Mouse (Mus musculus): ENCODE measurements around the gene Rnf145. TPM values are rescaled to one million over a fixed set of nuclear protein-coding genes. Genes with fewer than 3 reads are reported as not detected.

Gene Rnf145
- polyA plus RNA-seq, 1 experiment from 2014 or later: 114 TPM

DNA sequence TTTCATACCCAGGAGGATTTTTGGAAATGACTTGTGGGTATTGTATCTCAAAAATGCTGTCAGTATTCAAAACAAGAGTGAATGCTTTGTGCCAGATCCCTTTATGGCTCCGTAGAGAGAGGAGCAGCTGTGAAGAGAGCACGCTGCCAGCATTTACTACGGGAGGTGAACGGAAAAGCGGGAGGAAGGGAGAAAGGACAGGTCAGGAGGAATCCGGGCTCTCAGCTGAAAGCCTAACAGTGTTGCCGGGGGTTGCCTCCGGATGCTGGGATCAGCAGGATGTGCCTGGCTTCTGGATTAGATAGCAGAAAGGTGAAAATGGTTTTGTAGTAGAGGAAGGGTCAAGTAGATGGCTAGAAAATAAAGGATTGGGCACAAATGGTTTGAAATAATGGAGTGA is 11.6 kb downstream of the Rnf145 start:
- Histone ChIP-seq H3K27me3 (ENCODE audit: control insufficient read depth, insufficient read depth, low read length) (no peaks in the 10 kb centered on the region), H3K4me2 (ENCODE audit: low read depth, low read length) (no peak overlapping the region; the same call in 1 of the 2 replicates), H3K9ac (replicated peaks; ENCODE audit: low read depth, low read length) (no peak overlapping the region), H3K27ac (ENCODE audit: low read depth, low read length) (peak overlapping the region; percentile 10; the same call in 1 of the 2 replicates), H3K36me3 (ENCODE audit: control insufficient read depth, insufficient read depth, low read length) (peaks cover 36% of the 10 kb centered on the region), H3K4me3 (ENCODE audit: low read depth, low read length) (no peak overlapping the region), H3K9me3 (ENCODE audit: control insufficient read depth, low read length) (no peaks in the 10 kb centered on the region), H3K4me1 (ENCODE audit: control insufficient read depth, insufficient read depth, low read length) (peaks cover 8% of the 10 kb centered on the region)
- ATAC-seq (ENCODE audit: low read depth): no peak
- 36% methylated on average over 8 of the region's 8 CpGs for WGBS

DNA sequence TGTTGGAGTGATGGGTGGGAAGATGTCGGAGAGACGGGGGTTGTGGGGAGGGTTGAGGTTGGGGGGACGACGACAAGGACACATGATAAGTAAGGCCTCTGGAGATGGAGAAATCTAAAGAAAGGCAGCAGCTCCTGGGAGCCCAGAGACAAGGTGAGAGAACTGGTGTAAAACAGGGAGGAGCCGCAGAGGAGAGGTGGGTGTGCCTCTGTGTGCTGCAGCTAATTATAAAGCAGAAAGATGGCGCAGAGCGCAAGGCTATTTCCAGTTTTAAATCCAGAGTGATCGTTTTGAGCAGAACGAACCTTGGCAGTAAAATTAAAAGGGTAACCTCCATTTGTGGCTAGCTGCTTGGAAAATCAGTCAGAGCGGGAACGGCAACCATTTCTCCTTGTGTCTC is 12.1 kb downstream of the Rnf145 start:
- H3K36me3 ChIP-seq (ENCODE audit: control insufficient read depth, insufficient read depth, low read length): peaks cover 36% of the 10 kb centered on the region
- H3K4me1 ChIP-seq (ENCODE audit: control insufficient read depth, insufficient read depth, low read length): peaks cover 8% of the 10 kb centered on the region
- no peaks in the 10 kb centered on the region for H3K27me3 ChIP-seq (ENCODE audit: control insufficient read depth, insufficient read depth, low read length)
- no peak overlapping the region for H3K27ac ChIP-seq (ENCODE audit: low read depth, low read length)
- H3K4me3 ChIP-seq (ENCODE audit: low read depth, low read length): no peak overlapping the region
- no peak overlapping the region; the same call in 1 of the 2 replicates for H3K4me2 ChIP-seq (ENCODE audit: low read depth, low read length)
- ATAC-seq (ENCODE audit: low read depth): no peak; the same call in 1 of the 2 replicates
- WGBS: 84% methylated on average over 11 of the region's 11 CpGs
- no peak overlapping the region for H3K9ac ChIP-seq (replicated peaks; ENCODE audit: low read depth, low read length)
- no peaks in the 10 kb centered on the region for H3K9me3 ChIP-seq (ENCODE audit: control insufficient read depth, low read length)

DNA sequence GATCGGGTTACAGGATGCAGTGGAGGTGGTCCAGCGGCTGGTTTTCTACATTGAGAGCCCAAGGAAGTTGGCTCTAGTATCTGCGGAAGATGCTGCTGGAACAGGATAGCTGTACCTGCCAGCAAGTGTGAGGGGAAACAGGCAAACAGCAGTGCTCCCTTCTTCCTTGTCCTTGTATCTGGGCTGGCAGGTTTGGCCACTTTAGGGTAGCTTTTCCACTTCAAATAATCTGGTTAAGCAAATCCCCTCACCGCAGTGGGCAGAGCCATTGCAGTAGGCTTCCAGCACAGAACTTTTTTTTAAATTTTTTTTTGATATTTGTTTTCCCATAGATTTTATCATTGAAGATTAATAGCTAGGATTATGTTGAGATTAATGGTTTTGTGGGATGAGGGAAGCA is 12.9 kb downstream of the Rnf145 start:
- Histone ChIP-seq H3K4me2 (ENCODE audit: low read depth, low read length) (no peak overlapping the region), H3K27me3 (ENCODE audit: control insufficient read depth, insufficient read depth, low read length) (no peaks in the 10 kb centered on the region), H3K9me3 (ENCODE audit: control insufficient read depth, low read length) (no peaks in the 10 kb centered on the region), H3K4me1 (ENCODE audit: control insufficient read depth, insufficient read depth, low read length) (peaks cover 8% of the 10 kb centered on the region), H3K36me3 (ENCODE audit: control insufficient read depth, insufficient read depth, low read length) (peaks cover 30% of the 10 kb centered on the region), H3K4me3 (ENCODE audit: low read depth, low read length) (no peak overlapping the region), H3K27ac (ENCODE audit: low read depth, low read length) (no peak overlapping the region), H3K9ac (replicated peaks; ENCODE audit: low read depth, low read length) (no peak overlapping the region)
- no peak for ATAC-seq (ENCODE audit: low read depth)
- 95% methylated on average over 4 of the region's 4 CpGs for WGBS

DNA sequence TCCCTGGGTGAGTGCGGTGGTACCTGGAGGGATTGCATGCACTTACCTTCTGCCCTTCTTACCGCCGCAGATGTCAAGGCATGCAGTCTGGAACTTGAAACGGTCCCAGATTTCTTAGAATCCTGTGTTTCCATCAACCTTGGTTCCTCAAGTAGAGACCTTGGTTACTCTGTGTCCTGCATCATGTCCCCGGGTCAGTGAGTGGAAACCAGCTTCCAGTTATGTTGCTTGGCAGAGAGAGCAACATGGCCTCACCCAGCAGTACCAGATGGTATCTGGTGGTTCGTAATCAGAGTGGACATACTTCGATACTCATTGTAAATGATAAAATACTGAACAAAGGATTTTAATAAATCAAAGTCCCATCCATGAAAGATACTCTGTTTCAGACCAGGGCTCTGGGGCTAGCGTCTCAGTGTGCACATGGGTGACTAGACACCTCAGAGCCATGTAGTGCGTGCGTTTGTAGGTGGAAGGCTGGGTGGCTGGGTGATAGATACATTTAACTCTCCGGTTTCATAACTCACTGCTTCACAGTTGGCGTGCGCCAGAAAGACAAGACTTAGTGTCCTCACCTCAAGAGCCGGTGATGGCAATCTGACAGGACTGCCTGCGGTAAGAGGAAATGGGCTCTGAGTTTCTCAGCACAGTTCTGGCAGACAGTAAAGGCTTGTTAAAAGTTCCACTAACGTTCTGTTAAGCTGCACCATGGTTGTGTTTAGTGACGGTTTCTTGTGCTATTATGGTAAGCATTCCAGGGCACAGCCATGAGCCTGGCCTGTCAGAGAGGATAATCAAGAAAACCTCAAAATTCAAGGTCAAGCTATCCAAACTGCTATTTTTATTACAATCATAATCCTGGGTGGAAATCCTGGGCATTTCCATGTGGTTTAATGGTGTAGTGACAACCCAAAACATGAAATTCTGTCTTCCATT is 14.3 kb downstream of the Rnf145 start:
- no peak overlapping the region for H3K4me2 ChIP-seq (ENCODE audit: low read depth, low read length)
- H3K27me3 ChIP-seq (ENCODE audit: control insufficient read depth, insufficient read depth, low read length): no peaks in the 10 kb centered on the region
- 94% methylated on average over 17 of the region's 17 CpGs for WGBS
- H3K36me3 ChIP-seq (ENCODE audit: control insufficient read depth, insufficient read depth, low read length): peaks cover 28% of the 10 kb centered on the region
- H3K4me3 ChIP-seq (ENCODE audit: low read depth, low read length): no peak overlapping the region
- no peaks in the 10 kb centered on the region for H3K9me3 ChIP-seq (ENCODE audit: control insufficient read depth, low read length)
- peaks cover 8% of the 10 kb centered on the region for H3K4me1 ChIP-seq (ENCODE audit: control insufficient read depth, insufficient read depth, low read length)
- no peak overlapping the region for H3K9ac ChIP-seq (replicated peaks; ENCODE audit: low read depth, low read length)
- ATAC-seq (ENCODE audit: low read depth): no peak
- no peak overlapping the region for H3K27ac ChIP-seq (ENCODE audit: low read depth, low read length)

DNA sequence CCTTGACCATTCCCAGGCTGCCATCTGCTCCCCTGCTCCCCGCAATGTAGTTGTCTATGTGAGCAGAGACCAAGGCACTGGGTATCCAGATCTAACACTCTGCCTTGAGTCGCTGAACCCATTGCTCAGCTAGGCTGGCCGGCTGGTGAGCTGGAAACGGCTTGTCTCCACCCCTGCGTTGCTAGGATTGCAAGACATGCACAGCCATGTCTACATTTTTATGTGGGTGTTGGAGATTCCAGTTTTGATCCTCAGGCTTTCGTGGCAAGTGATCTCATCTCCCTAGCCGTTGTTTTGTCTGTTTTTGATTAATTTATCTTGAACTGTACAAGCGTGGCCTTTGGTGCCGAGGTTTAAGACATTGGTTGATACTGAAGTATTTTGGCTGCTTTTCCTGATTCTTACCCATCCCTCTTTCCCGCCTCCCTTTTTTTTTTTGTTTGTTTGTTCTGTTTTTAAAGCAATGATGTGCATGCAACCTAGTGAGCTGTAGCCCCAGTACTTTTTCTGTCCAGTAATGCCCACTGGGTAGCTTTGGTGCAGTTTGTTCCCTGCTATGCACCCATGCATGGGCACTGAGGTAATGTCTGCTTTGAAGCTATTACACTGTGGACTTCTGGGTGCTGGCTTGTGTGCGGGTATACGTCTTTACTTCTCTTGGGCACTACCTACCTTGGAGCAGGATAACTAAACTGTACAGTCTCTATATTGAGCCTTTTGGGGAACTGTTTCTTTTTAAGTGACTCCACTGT is 16.4 kb downstream of the Rnf145 start:
- H3K9ac ChIP-seq (replicated peaks; ENCODE audit: low read depth, low read length): no peak overlapping the region
- WGBS: 91% methylated on average over 12 of the region's 12 CpGs
- H3K27me3 ChIP-seq (ENCODE audit: control insufficient read depth, insufficient read depth, low read length): no peaks in the 10 kb centered on the region
- no peaks in the 10 kb centered on the region for H3K9me3 ChIP-seq (ENCODE audit: control insufficient read depth, low read length)
- H3K4me3 ChIP-seq (ENCODE audit: low read depth, low read length): no peak overlapping the region
- H3K36me3 ChIP-seq (ENCODE audit: control insufficient read depth, insufficient read depth, low read length): peaks cover 19% of the 10 kb centered on the region; the same call in 1 of the 2 replicates
- no peak overlapping the region for H3K4me2 ChIP-seq (ENCODE audit: low read depth, low read length)
- no peak overlapping the region for H3K27ac ChIP-seq (ENCODE audit: low read depth, low read length)
- ATAC-seq (ENCODE audit: low read depth): no peak
- H3K4me1 ChIP-seq (ENCODE audit: control insufficient read depth, insufficient read depth, low read length): peaks cover 4% of the 10 kb centered on the region

DNA sequence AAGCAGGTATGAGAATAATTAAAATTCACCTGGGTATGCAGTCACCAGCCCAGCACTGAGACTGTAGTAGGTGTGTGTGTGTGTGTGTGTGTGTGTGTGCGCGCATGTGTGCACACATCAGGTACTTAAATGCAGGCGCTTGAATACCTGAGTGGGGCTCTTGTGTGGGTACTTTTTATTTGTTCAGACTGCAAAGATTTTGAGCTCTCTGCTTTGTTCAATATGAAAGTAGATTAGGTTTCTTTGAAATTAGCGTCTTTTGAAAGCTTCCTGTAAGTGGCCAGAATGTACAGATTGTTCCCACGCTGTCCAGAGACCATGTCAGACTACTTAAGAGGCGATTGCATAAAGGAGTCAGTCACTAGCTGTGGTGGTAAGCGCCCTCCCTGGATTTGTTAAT is 18.6 kb downstream of the Rnf145 start:
- Histone ChIP-seq H3K4me2 (ENCODE audit: low read depth, low read length) (no peak overlapping the region), H3K36me3 (ENCODE audit: control insufficient read depth, insufficient read depth, low read length) (peaks cover 13% of the 10 kb centered on the region; the same call in 1 of the 2 replicates), H3K27me3 (ENCODE audit: control insufficient read depth, insufficient read depth, low read length) (no peaks in the 10 kb centered on the region), H3K4me3 (ENCODE audit: low read depth, low read length) (no peak overlapping the region), H3K4me1 (ENCODE audit: control insufficient read depth, insufficient read depth, low read length) (no peaks in the 10 kb centered on the region), H3K9me3 (ENCODE audit: control insufficient read depth, low read length) (no peaks in the 10 kb centered on the region), H3K27ac (ENCODE audit: low read depth, low read length) (no peak overlapping the region), H3K9ac (replicated peaks; ENCODE audit: low read depth, low read length) (no peak overlapping the region)
- 95% methylated on average over 7 of the region's 7 CpGs for WGBS
- ATAC-seq (ENCODE audit: low read depth): no peak

DNA sequence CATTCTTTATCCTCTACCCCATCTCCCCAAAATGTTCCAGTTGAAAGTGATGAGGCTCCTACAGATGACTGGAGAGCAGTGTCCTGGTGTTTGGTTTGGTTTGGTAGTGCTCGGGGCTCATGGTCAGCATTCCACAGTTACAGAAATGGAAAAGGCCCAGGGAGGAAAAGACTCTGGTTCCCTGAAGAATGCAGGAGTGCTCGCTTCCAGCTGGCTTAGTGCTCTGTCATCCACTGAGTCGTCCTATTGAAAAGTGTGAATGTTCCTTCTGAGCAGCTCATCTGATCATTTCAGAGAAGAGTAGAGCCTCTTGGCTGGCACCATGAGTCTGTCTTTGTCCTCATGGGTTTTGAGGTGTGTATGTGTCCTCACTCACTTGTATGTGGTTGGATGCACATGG is 19.3 kb downstream of the Rnf145 start:
- H3K36me3 ChIP-seq (ENCODE audit: control insufficient read depth, insufficient read depth, low read length): peaks cover 13% of the 10 kb centered on the region; the same call in 1 of the 2 replicates
- H3K9ac ChIP-seq (replicated peaks; ENCODE audit: low read depth, low read length): no peak overlapping the region
- no peaks in the 10 kb centered on the region for H3K4me1 ChIP-seq (ENCODE audit: control insufficient read depth, insufficient read depth, low read length)
- no peaks in the 10 kb centered on the region for H3K27me3 ChIP-seq (ENCODE audit: control insufficient read depth, insufficient read depth, low read length)
- no peak overlapping the region for H3K4me2 ChIP-seq (ENCODE audit: low read depth, low read length)
- no peak overlapping the region for H3K4me3 ChIP-seq (ENCODE audit: low read depth, low read length)
- WGBS: 89% methylated on average over 3 of the region's 3 CpGs
- H3K9me3 ChIP-seq (ENCODE audit: control insufficient read depth, low read length): no peaks in the 10 kb centered on the region
- H3K27ac ChIP-seq (ENCODE audit: low read depth, low read length): no peak overlapping the region
- ATAC-seq (ENCODE audit: low read depth): no peak

DNA sequence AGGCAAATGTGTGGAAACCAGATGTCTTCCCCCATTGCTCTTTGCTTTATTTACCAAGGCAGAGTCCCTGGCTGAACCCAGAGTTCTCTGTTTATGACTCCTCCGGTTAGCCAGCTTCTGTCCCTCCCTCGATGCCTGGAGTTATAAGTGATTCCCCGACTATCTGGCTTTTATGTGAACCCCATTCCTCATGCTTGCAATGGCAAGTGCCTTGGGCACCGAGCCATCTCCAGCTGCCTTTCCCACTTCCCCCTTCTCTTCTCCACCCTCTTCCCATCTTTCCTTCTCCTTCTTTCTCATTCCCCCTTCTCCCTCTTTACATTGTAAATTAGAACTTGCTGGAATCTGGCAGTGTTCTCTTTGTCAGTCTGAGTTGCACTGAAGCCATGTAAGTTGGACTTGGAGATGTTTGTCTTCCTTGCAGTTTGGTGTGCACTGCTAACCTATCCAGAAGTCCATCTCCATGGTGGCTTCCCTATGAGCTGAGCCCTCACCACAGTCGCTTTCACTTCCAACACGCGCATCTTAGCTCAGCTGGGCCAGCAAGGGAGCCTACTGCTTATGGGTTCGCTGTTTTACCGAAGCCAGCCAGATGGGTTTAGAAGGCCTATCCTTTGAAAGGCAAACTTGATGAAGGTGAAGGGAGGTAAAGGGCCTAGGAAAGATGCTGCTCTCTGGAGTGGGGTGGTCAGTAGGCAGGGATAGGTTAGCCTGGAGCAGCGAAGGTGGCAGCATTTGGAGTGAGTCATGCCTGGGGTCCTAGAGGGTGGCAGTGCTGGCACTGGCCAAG is 19.9 kb downstream of the Rnf145 start:
- Histone ChIP-seq H3K36me3 (ENCODE audit: control insufficient read depth, insufficient read depth, low read length) (peaks cover 10% of the 10 kb centered on the region; the same call in 1 of the 2 replicates), H3K9me3 (ENCODE audit: control insufficient read depth, low read length) (no peaks in the 10 kb centered on the region), H3K27ac (ENCODE audit: low read depth, low read length) (no peak overlapping the region), H3K4me3 (ENCODE audit: low read depth, low read length) (no peak overlapping the region), H3K4me2 (ENCODE audit: low read depth, low read length) (no peak overlapping the region), H3K4me1 (ENCODE audit: control insufficient read depth, insufficient read depth, low read length) (no peaks in the 10 kb centered on the region), H3K27me3 (ENCODE audit: control insufficient read depth, insufficient read depth, low read length) (no peaks in the 10 kb centered on the region), H3K9ac (replicated peaks; ENCODE audit: low read depth, low read length) (no peak overlapping the region)
- ATAC-seq (ENCODE audit: low read depth): no peak
- 84% methylated on average over 10 of the region's 10 CpGs for WGBS
